Mouse (Mus musculus) kidney, adult 2 months (tissue): ENCODE results near the gene Traf7. TPM values are rescaled to one million over a fixed set of nuclear protein-coding genes. Genes with fewer than 3 reads are reported as not detected.

Source experiments
- DNase-seq: peaks from one replicate; pipeline ENCODE4 v3.0.0; 2021
- H3K27ac ChIP-seq: fragments of 200-500 bp; 2 replicates; pipeline ENCODE4 v1.5.1; 2012; ENCODE audit warnings: low read depth, low read length, control low read depth, inconsistent platforms; ENCODE audit not compliant: insufficient read depth
- H3K27me3 ChIP-seq: fragments of 200-500 bp; replicated peaks from 2 replicates; pipeline ENCODE4 v1.6.1; 2012; ENCODE audit warnings: mild to moderate bottlenecking, moderate library complexity, low read length, inconsistent platforms; ENCODE audit not compliant: control insufficient read depth, insufficient read depth
- H3K36me3 ChIP-seq: fragments of 200-500 bp; 2 replicates; pipeline ENCODE4 v1.6.1; 2012; ENCODE audit warnings: mild to moderate bottlenecking, moderate library complexity, low read length, inconsistent platforms; ENCODE audit not compliant: control insufficient read depth, insufficient read depth
- H3K4me1 ChIP-seq: fragments of 200-500 bp; 2 replicates; pipeline ENCODE4 v1.6.1; 2011; ENCODE audit warnings: low read length; ENCODE audit not compliant: control insufficient read depth, insufficient read depth
- H3K4me3 ChIP-seq: fragments of 200-500 bp; 2 replicates; pipeline ENCODE4 v1.5.1; 2011; ENCODE audit warnings: mild to moderate bottlenecking, low read depth, low read length, control low read depth; ENCODE audit not compliant: insufficient read depth
- CTCF ChIP-seq: fragments of 200-500 bp; conservative IDR thresholded peaks from 2 replicates; pipeline ENCODE4 v1.5.1; 2011; ENCODE audit warnings: low read depth, mild to moderate bottlenecking, control low read depth, low read length, moderate library complexity, mixed read lengths; ENCODE audit not compliant: insufficient read depth, insufficient read length
- POLR2A ChIP-seq: fragments of 200-500 bp; IDR thresholded peaks from one replicate; pipeline ENCODE4 v1.6.1; 2011; ENCODE audit warnings: low read depth, low read length, control low read depth
- WGBS: fragments of 180-500 bp; shearing (Covaris S2); methylation state at CpG from one replicate; pipeline ENCODE4 v1.1.7; 2018; 5-methylcytosine and 5-hydroxymethylcytosine counted together
- polyA plus RNA-seq: library from polyadenylated mRNA; depleted of rRNA; stranded (reverse); fragments of >200 nt; gene quantifications from 2 replicates; pipeline ENCODE4 v1.2.3, GENCODE M21; 2012

The Traf7 gene
- polyA plus RNA-seq, 1 experiment = 108 TPM

- WGBS = 59% methylated on average over 2 of the region's 2 CpGs
Measured at GRCm38 (mm10) chr17:24524734-24525133, 3.0 kb downstream of the Traf7 start.

DNA sequence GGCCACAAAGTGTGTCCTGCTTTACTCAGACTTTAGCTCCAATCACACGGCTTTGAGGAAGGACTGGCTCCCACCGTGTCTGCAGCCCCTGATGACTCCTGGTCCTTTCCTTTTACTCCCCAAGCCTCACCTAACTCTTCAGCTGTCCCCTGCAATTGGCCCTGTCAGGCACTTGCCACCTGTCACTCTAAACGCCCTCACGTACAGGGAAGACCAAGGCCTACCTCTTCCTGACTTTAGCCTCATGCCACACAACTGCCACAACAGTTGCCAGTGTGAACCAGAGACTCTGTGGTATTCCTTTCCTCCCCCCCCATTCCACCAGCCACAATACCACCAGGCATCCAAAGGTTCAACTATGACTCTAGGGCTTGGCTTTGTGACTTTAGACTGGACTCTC, 7.3 kb downstream of the Traf7 start:
- TF ChIP-seq CTCF (no peak), POLR2A (no peak)
- no peak overlapping the region for H3K4me3 ChIP-seq
- no peak for DNase-seq
- H3K27ac ChIP-seq = no peak overlapping the region
- H3K27me3 ChIP-seq = no peaks in the 10 kb centered on the region
- no peaks in the 10 kb centered on the region for H3K36me3 ChIP-seq
- 80% methylated on average over 4 of the region's 4 CpGs for WGBS
- H3K4me1 ChIP-seq = no peaks in the 10 kb centered on the region

More at GRCm38 (mm10) chr17:24524734-24525133, 3.0 kb downstream of the Traf7 start:
- no peak for DNase-seq
- Histone ChIP-seq H3K27ac (no peak overlapping the region), H3K4me1 (peaks cover 12% of the 10 kb centered on the region), H3K36me3 (no peaks in the 10 kb centered on the region), H3K27me3 (no peaks in the 10 kb centered on the region), H3K4me3 (no peak overlapping the region)
- TF ChIP-seq POLR2A (no peak), CTCF (no peak)

- WGBS = 76% methylated on average over 24 of the region's 24 CpGs
- TF ChIP-seq CTCF (no peak), POLR2A (no peak)
Measured at GRCm38 (mm10) chr17:24514270-24515257, 13.2 kb downstream of the Traf7 start.

DNA sequence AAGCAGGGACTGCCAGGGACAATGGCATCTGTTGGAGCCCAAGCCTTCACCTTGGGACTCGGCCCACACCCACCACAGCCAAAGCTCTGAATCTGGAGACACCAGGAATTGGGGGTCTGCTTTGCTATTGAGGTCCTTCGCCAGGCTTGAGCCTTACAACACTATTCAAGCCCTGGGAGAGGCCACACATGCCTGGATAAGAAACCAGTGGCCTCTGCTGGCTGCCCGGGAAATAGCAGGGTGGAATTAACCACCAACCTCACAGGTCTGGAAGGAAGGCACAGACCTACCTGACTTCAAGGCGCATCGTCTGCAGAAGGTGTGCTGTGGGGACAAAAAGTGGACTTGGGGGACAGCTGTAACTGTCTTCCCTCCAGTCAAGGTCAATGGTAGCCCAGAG, 14.1 kb downstream of the Traf7 start:
- TF ChIP-seq CTCF = peak; percentile 71
- TF ChIP-seq POLR2A = no peak
- H3K27me3 ChIP-seq = no peaks in the 10 kb centered on the region
- no peak overlapping the region for H3K4me3 ChIP-seq
- no peak overlapping the region for H3K27ac ChIP-seq
- DNase-seq = peak; percentile 75
- no peaks in the 10 kb centered on the region for H3K4me1 ChIP-seq
- 47% methylated on average over 5 of the region's 5 CpGs for WGBS
- H3K36me3 ChIP-seq = no peaks in the 10 kb centered on the region

More at GRCm38 (mm10) chr17:24514270-24515257, 13.2 kb downstream of the Traf7 start:
- DNase-seq = peak; percentile 57
- peak overlapping the region; percentile 36; the same call in 1 of the 2 replicates for H3K27ac ChIP-seq
- peak overlapping the region; percentile 17; the same call in 1 of the 2 replicates for H3K4me3 ChIP-seq
- no peaks in the 10 kb centered on the region for H3K27me3 ChIP-seq
- H3K36me3 ChIP-seq = no peaks in the 10 kb centered on the region
- H3K4me1 ChIP-seq = no peaks in the 10 kb centered on the region

DNA sequence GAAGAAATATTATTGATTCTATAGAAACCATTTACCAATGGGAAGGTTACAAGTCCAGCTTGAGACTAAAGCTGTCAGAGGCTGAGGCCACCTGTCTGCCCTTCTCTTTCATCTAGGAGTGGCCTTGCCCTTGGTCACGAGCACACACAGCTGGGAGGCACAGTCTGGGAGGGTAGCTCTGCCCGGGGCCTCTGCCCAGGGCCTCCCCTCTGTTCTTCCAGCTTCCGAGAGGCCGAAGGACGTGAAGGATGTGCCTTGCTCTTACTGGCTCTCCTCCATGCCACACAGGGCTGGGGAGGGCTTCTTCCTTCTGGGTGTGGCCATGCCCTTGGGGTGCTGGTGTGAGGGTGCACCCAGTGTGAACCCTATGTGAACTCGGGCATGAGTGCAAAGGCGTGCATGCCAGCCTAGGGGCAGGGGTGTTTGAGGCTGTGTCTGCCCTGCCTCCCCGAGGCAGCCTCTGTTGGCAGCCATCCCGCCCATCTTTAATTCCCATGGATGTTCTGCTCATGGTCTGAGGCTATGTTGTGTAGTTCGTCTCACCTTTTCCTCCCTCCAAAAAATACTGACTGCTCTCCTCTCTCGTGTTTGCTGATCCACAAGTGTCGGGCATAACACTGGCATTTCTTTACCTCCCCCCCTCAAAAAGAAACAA, 19.8 kb downstream of the Traf7 start:
- Histone ChIP-seq H3K4me3 (no peak overlapping the region), H3K27me3 (no peaks in the 10 kb centered on the region), H3K36me3 (no peaks in the 10 kb centered on the region), H3K27ac (no peak overlapping the region), H3K4me1 (no peaks in the 10 kb centered on the region)
- 80% methylated on average over 12 of the region's 12 CpGs for WGBS
- DNase-seq = no peak
- no peak for TF ChIP-seq POLR2A
- no peak for TF ChIP-seq CTCF

DNA sequence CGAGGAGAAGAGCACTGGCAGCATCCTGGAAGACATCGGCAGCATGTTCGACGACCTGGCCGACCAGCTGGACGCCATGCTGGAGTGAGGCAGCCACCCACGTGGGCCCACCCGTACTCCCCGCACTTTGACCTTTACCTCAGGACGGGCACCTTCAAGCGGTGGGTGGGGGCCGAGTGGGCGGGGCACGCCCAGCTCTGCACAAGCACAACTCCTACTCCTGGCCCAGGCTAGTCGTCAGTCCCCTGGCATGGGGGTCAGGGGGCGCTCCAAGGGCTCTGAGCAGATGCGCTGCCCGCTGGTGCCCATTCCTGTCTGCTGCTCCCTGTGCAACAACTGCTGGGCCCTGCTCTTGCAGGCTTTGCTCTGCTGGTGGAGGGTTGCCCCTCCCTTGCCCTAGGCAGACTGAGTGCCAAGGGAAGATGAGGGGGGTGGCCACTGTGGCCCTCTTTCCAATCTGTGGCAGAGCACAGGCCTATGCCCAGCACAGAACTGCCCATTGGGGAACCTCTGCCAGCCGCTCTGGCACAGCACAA, 20.5 kb downstream of the Traf7 start:
- Histone ChIP-seq H3K36me3 (no peaks in the 10 kb centered on the region), H3K27me3 (no peaks in the 10 kb centered on the region), H3K27ac (no peak overlapping the region), H3K4me1 (no peaks in the 10 kb centered on the region), H3K4me3 (no peak overlapping the region)
- 41% methylated on average over 19 of the region's 19 CpGs for WGBS
- TF ChIP-seq CTCF (no peak), POLR2A (no peak)
- DNase-seq = peak; percentile 24
